Mouse (Mus musculus): ENCODE data around the gene Slc51a.

Gene Slc51a

GRCm38 (mm10) chr16:32434691-32435090, 53.0 kb downstream of the Slc51a start:
- no peak for DNase-seq (ENCODE audit: extremely low read depth, low read depth, low spot score)

- DNase-seq (ENCODE audit: extremely low read depth, low read depth, low spot score): no peak
Observed at GRCm38 (mm10) chr16:32434066-32434465, 53.6 kb downstream of the Slc51a start.

- DNase-seq (ENCODE audit: extremely low read depth, low read depth, low spot score): no peak
Observed at GRCm38 (mm10) chr16:32433138-32433537, 54.5 kb downstream of the Slc51a start.

- DNase-seq (ENCODE audit: extremely low read depth, low read depth, low spot score): no peak
Observed at GRCm38 (mm10) chr16:32431926-32432325, 55.8 kb downstream of the Slc51a start.

GRCm38 (mm10) chr16:32431047-32431591, 56.6 kb downstream of the Slc51a start:
- DNase-seq (ENCODE audit: extremely low read depth, low read depth, low spot score): no peak

DNA sequence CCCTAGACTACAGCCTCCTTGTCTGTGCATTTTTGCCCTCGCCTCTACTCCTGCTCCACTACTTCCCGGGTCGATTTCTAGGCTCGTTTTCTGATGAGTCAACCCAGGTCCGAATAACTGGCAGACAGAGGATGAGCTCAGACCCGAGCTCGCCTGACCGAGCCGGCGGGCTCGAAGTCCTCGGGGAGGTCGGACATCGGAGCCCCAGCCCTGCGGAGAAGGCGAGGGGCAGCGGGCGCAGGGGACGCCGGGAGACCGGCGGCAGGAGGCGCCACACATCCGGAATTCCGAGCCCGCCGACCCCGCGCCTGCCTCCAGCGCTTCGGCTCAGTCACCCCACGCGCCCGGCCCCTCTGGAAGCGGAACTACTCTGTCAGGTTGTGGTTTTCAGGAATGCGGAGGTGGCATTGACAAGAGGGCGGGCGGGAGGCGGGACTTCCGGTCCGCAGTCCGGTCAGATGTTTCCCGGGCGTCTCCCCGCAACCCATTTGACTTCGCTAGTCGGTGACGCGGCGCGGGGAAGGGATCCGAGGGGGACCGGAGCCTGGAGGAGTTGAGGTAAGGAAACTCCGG, 57.1 kb downstream of the Slc51a start, which contains the start of gene Pcyt1a:
Gene Pcyt1a (plus strand): TSS at position 448 of the 573 bp plus-strand sequence.
- DNase-seq (ENCODE audit: extremely low read depth, low read depth, low spot score): no peak

DNA sequence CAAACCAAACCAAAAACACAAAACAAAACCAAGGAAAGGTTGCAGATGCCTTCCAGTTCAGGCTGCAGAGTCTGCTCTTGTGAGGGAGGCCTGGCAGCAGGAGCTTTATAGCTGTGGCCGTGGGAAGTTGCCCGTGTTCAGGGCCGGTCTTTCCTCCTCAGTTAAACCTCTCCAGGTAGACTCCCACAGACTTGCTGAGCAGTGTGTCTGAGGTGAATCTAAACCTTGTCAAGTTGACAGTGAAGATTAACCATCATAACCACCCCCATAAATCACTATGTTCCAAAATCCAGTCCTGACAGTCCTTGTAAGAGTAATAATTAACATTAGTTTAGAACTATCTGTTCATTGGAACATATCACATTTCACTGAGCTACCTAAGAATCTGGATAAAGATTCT, 60.2 kb downstream of the Slc51a start:
- DNase-seq (ENCODE audit: extremely low read depth, low read depth, low spot score): no peak

Measured in fat pad, adult 2 months (tissue).